Mouse (Mus musculus): ENCODE measurements around the gene Cidec. TPM values are rescaled to one million over a fixed set of nuclear protein-coding genes. Genes with fewer than 3 reads are reported as not detected.

Gene Cidec
- polyA plus RNA-seq, 1 experiment from 2014 or later = not detected

GRCm38 (mm10) chr6:113444207-113444965, 8.8 kb upstream of the Cidec start:
- no peak overlapping the region for H3K9ac ChIP-seq
- H3K4me1 ChIP-seq = peaks cover 9% of the 10 kb centered on the region
- no peaks in the 10 kb centered on the region for H3K9me3 ChIP-seq
- H3K4me2 ChIP-seq = no peak overlapping the region
- no peak for ATAC-seq (ENCODE audit: extremely low read depth, insufficient number of reproducible peaks, low FRiP score, low TSS enrichment)
- H3K36me3 ChIP-seq = peaks cover 40% of the 10 kb centered on the region
- 0 out of 2 replicates have a peak, but pooled peaks cover 4% of the 10 kb centered on the region for H3K27me3 ChIP-seq (replicated peaks)
- WGBS = 79% methylated on average over 8 of the region's 8 CpGs
- no peak overlapping the region for H3K27ac ChIP-seq (replicated peaks)
- no peak overlapping the region for H3K4me3 ChIP-seq

GRCm38 (mm10) chr6:113443091-113443490, 7.5 kb upstream of the Cidec start:
- Histone ChIP-seq H3K9me3 (no peaks in the 10 kb centered on the region), H3K9ac (peak overlapping the region; percentile 95), H3K36me3 (peaks cover 29% of the 10 kb centered on the region), H3K4me1 (peaks cover 9% of the 10 kb centered on the region), H3K27me3 (replicated peaks) (0 out of 2 replicates have a peak, but pooled peaks cover 4% of the 10 kb centered on the region), H3K27ac (replicated peaks) (peak overlapping the region; percentile 70; the same call in 1 of the 2 replicates), H3K4me3 (peak overlapping the region; percentile 97), H3K4me2 (peak overlapping the region; percentile 96)
- WGBS = 43% methylated on average over 12 of the region's 12 CpGs
- no peak for ATAC-seq (ENCODE audit: extremely low read depth, insufficient number of reproducible peaks, low FRiP score, low TSS enrichment)

- under 1% methylated on average over 41 of the region's 45 CpGs for WGBS
- Histone ChIP-seq H3K4me2 (peak within 1 kb of the TSS; percentile 96), H3K27me3 (replicated peaks) (0 out of 2 replicates have a peak, but pooled peaks cover 4% of the 10 kb centered on the region), H3K9ac (peak within 1 kb of the TSS; percentile 95), H3K9me3 (no peaks in the 10 kb centered on the region), H3K4me3 (peak within 1 kb of the TSS; percentile 97), H3K4me1 (peaks cover 9% of the 10 kb centered on the region), H3K36me3 (peaks cover 24% of the 10 kb centered on the region), H3K27ac (replicated peaks) (peak within 1 kb of the TSS; percentile 70)
- ATAC-seq (ENCODE audit: extremely low read depth, insufficient number of reproducible peaks, low FRiP score, low TSS enrichment) = peak; percentile 63; the same call in 1 of the 2 replicates
Observed at GRCm38 (mm10) chr6:113442442-113443090, 7.0 kb upstream of the Cidec start, which contains the start of gene Jagn1. Jagn1 (plus strand) TSS chr6:113442569.

- H3K27me3 ChIP-seq (replicated peaks) = 0 out of 2 replicates have a peak, but pooled peaks cover 5% of the 10 kb centered on the region
- 36% methylated on average over 9 of the region's 9 CpGs for WGBS
- ATAC-seq (ENCODE audit: extremely low read depth, insufficient number of reproducible peaks, low FRiP score, low TSS enrichment) = no peak
- peak overlapping the region; percentile 95 for H3K9ac ChIP-seq
- H3K36me3 ChIP-seq = peaks cover 19% of the 10 kb centered on the region
- H3K9me3 ChIP-seq = no peaks in the 10 kb centered on the region
- H3K4me3 ChIP-seq = peak overlapping the region; percentile 97
- H3K27ac ChIP-seq (replicated peaks) = peak overlapping the region; percentile 70; the same call in 1 of the 2 replicates
- peak overlapping the region; percentile 96 for H3K4me2 ChIP-seq
- peaks cover 9% of the 10 kb centered on the region for H3K4me1 ChIP-seq
Observed at GRCm38 (mm10) chr6:113442087-113442441, 6.5 kb upstream of the Cidec start.

DNA sequence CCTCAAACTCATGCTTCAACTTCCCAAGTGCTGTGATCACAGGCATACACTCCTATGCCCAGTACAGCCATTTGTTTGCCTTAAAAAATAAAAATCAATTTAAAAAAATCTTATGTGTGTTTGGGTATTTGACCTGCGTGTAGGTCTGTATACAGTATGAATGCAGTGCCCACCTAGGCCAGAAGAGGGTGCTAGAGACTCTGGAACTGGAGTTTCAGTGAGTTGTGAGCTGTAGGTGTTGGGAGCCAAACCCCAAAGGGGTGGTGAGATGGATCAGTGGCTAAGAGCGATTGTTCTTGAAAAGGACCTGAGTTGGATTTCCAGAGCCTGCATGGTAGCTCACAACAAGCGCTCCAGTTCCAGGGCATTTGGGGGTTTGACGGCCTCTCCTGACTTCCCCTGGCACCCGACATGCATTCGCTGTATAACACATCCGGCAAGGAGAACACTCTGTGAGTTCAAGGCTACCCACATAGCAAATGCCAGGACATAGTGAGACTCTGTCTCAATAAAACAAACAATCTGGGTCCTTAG, 5.7 kb upstream of the Cidec start:
- WGBS = 58% methylated on average over 7 of the region's 7 CpGs

GRCm38 (mm10) chr6:113440686-113441085, 5.1 kb upstream of the Cidec start:
- no peak overlapping the region for H3K9ac ChIP-seq
- no peak overlapping the region for H3K4me2 ChIP-seq
- H3K27me3 ChIP-seq (replicated peaks) = peaks cover 8% of the 10 kb centered on the region; the same call in 1 of the 2 replicates
- ATAC-seq (ENCODE audit: extremely low read depth, insufficient number of reproducible peaks, low FRiP score, low TSS enrichment) = no peak
- no peaks in the 10 kb centered on the region for H3K9me3 ChIP-seq
- H3K36me3 ChIP-seq = peaks cover 8% of the 10 kb centered on the region
- H3K4me1 ChIP-seq = peaks cover 9% of the 10 kb centered on the region
- no peak overlapping the region for H3K27ac ChIP-seq (replicated peaks)
- no peak overlapping the region for H3K4me3 ChIP-seq
- WGBS = 84% methylated on average over 3 of the region's 3 CpGs

More for the DNA sequence above, 5.7 kb upstream of the Cidec start:
- H3K27me3 ChIP-seq (replicated peaks) = 0 out of 2 replicates have a peak, but pooled peaks cover 8% of the 10 kb centered on the region
- ATAC-seq (ENCODE audit: extremely low read depth, insufficient number of reproducible peaks, low FRiP score, low TSS enrichment) = no peak; the same call in 1 of the 2 replicates
- no peak overlapping the region for H3K4me3 ChIP-seq
- H3K36me3 ChIP-seq = peaks cover 11% of the 10 kb centered on the region
- H3K27ac ChIP-seq (replicated peaks) = no peak overlapping the region
- H3K4me2 ChIP-seq = no peak overlapping the region
- H3K4me1 ChIP-seq = peaks cover 9% of the 10 kb centered on the region
- H3K9me3 ChIP-seq = no peaks in the 10 kb centered on the region
- no peak overlapping the region for H3K9ac ChIP-seq

DNA sequence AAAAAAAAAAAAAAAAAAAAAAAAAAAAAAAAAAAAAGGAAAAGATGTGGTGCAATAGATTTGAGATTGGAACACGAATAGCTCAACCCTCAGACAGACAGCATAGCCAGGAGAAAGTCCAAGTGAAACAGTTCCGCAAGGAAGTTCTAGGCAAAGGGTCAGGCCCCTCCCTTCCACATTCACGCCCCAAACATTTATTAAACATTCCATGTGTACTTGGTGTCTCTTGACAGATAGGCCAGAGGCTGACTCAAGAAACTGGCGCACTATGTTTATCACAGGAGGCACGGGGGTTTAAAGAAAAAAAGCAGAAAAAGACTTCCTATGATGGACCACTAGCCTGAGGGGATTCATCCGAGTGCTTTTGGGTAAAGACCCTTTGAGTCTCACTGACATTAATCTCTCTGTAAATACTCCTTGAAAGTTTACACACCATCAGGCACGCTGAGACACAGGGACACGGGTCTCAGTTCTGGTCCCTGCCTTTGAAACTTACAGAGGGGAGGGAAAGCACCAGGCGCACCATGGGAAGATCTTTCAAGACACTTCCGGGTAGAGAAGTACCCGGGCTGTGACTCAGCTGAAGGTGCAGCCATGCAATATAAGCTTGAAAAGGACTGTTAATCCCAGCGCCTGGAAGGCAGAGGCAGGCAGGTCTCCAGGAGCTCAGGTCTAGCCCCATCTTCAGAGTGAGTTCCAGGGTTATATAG, 3.3 kb upstream of the Cidec start:
- no peak for ATAC-seq (ENCODE audit: extremely low read depth, insufficient number of reproducible peaks, low FRiP score, low TSS enrichment)
- Histone ChIP-seq H3K4me1 (peaks cover 9% of the 10 kb centered on the region), H3K4me3 (no peak overlapping the region), H3K27ac (replicated peaks) (no peak overlapping the region), H3K9ac (no peak overlapping the region), H3K27me3 (replicated peaks) (peaks cover 10% of the 10 kb centered on the region; the same call in 1 of the 2 replicates), H3K36me3 (no peaks in the 10 kb centered on the region), H3K4me2 (no peak overlapping the region), H3K9me3 (no peaks in the 10 kb centered on the region)
- 53% methylated on average over 12 of the region's 12 CpGs for WGBS

GRCm38 (mm10) chr6:113437135-113437534, 1.6 kb upstream of the Cidec start:
- Histone ChIP-seq H3K4me2 (no peak overlapping the region), H3K9ac (no peak overlapping the region), H3K27me3 (replicated peaks) (peaks cover 10% of the 10 kb centered on the region; the same call in 1 of the 2 replicates), H3K36me3 (no peaks in the 10 kb centered on the region), H3K4me3 (no peak overlapping the region), H3K9me3 (no peaks in the 10 kb centered on the region), H3K4me1 (0 out of 2 replicates have a peak, but pooled peaks cover 2% of the 10 kb centered on the region), H3K27ac (replicated peaks) (no peak overlapping the region)
- 63% methylated on average over 12 of the region's 12 CpGs for WGBS
- no peak for ATAC-seq (ENCODE audit: extremely low read depth, insufficient number of reproducible peaks, low FRiP score, low TSS enrichment)

DNA sequence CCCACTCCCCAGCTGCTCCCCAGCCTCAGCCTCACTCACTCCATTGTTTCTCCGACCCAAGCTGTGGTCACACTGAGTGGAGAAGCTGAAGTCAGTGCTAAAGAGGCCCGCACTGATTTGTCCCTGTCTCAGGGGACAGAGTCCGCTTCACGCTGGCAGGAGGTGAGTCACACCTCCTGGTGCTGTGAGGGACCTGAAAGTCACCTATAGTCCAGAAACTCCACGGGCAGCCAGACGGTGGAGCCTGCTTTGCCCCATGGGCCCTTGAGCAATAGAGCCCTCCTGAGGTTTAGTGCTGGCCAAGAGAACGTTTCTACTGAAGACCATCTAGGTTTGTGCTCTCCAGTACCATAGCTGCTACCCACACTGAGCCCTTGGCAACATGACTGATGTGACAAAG, 869 bp downstream of the Cidec start:
- Histone ChIP-seq H3K36me3 (no peaks in the 10 kb centered on the region), H3K4me3 (no peak overlapping the region), H3K4me1 (0 out of 2 replicates have a peak, but pooled peaks cover 4% of the 10 kb centered on the region), H3K9me3 (no peaks in the 10 kb centered on the region), H3K4me2 (no peak overlapping the region), H3K9ac (no peak overlapping the region), H3K27ac (replicated peaks) (no peak overlapping the region), H3K27me3 (replicated peaks) (peaks cover 8% of the 10 kb centered on the region; the same call in 1 of the 2 replicates)
- WGBS = 67% methylated on average over 7 of the region's 7 CpGs
- no peak for ATAC-seq (ENCODE audit: extremely low read depth, insufficient number of reproducible peaks, low FRiP score, low TSS enrichment)

DNA sequence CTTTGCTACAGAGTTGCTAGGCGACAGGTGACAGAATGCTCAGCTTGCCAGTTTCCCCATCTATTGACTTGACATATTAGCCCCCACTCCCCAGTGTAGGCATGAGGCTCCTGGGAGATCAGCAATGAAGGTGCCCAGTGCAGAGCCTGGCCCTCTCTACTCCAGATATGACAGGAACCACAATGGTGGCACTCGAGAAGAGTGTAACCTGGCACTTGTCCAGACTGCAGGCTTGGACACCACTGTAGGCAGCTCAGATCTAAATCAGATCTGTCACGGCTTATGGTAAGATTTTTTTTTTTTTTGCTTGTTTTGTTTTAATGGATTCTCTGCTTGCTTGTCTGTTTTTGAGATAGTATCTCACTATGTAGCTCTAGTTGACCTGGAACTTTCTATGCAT, 1.9 kb downstream of the Cidec start:
- Histone ChIP-seq H3K27ac (replicated peaks) (no peak overlapping the region), H3K36me3 (no peaks in the 10 kb centered on the region), H3K27me3 (replicated peaks) (peaks cover 6% of the 10 kb centered on the region; the same call in 1 of the 2 replicates), H3K4me3 (no peak overlapping the region), H3K9me3 (no peaks in the 10 kb centered on the region), H3K4me1 (0 out of 2 replicates have a peak, but pooled peaks cover 4% of the 10 kb centered on the region), H3K9ac (no peak overlapping the region), H3K4me2 (no peak overlapping the region)
- 62% methylated on average over 3 of the region's 3 CpGs for WGBS
- no peak for ATAC-seq (ENCODE audit: extremely low read depth, insufficient number of reproducible peaks, low FRiP score, low TSS enrichment)

All from heart, embryonic 13.5 days (tissue).